Mouse (Mus musculus) limb, embryonic 14.5 days (tissue): ENCODE results near the gene Phf5a. TPM values are rescaled to one million over a fixed set of nuclear protein-coding genes. Genes with fewer than 3 reads are reported as not detected.
A peak's percentile ranks its signal among the peaks of the same experiment; 100 is the strongest.

Experiments
- ATAC-seq: fragments of 200-750 bp; cut with Nextera tagmentation; 2 replicates; pipeline ENCODE4 v1.8.0; 2017; ENCODE audit warnings: low read depth, moderate number of reproducible peaks, moderate TSS enrichment; ENCODE audit not compliant: low FRiP score
- DNase-seq: peaks from one replicate; pipeline ENCODE4 v3.0.0-alpha.2; 2015; ENCODE audit warnings: low spot score
- H3K27ac ChIP-seq: fragments of 300-500 bp; sonication (generic); replicated peaks from 2 replicates; pipeline ENCODE4 v1.5.1; 2014; ENCODE audit warnings: low read depth, mild to moderate bottlenecking, low read length, moderate library complexity, mixed read lengths
- H3K27me3 ChIP-seq: fragments of 300-500 bp; sonication (generic); 2 replicates; pipeline ENCODE4 v1.6.1; 2014; ENCODE audit warnings: low read length, mixed read lengths; ENCODE audit not compliant: control insufficient read depth, insufficient read depth
- H3K36me3 ChIP-seq: fragments of 300-500 bp; sonication (generic); 2 replicates; pipeline ENCODE4 v1.6.1; 2014; ENCODE audit warnings: mild to moderate bottlenecking, low read length, moderate library complexity, mixed read lengths; ENCODE audit not compliant: control insufficient read depth, insufficient read depth
- H3K4me1 ChIP-seq: fragments of 300-500 bp; sonication (generic); 2 replicates; pipeline ENCODE4 v1.6.1; 2014; ENCODE audit warnings: antibody characterized with exemption, low read length, mixed read lengths; ENCODE audit not compliant: control insufficient read depth, insufficient read depth
- H3K4me2 ChIP-seq: fragments of 300-500 bp; sonication (generic); replicated peaks from 2 replicates; pipeline ENCODE4 v1.6.1; 2014; ENCODE audit warnings: low read depth, mild to moderate bottlenecking, low read length, moderate library complexity; ENCODE audit not compliant: severe bottlenecking
- H3K4me3 ChIP-seq: fragments of 300-500 bp; sonication (generic); replicated peaks from 2 replicates; pipeline ENCODE4 v1.5.1; 2014; ENCODE audit warnings: low read length
- H3K9ac ChIP-seq: fragments of 300-500 bp; sonication (generic); 2 replicates; pipeline ENCODE4 v1.6.1; 2014; ENCODE audit warnings: mild to moderate bottlenecking, low read depth, low read length, moderate library complexity; ENCODE audit not compliant: severe bottlenecking
- H3K9me3 ChIP-seq: fragments of 300-500 bp; sonication (generic); 2 replicates; pipeline ENCODE4 v1.6.1; 2016; ENCODE audit warnings: low read length; ENCODE audit not compliant: control insufficient read depth
- POLR2A ChIP-seq: fragments of 200-500 bp; IDR thresholded peaks from 2 replicates; pipeline ENCODE4 v1.8.0; 2012; ENCODE audit warnings: inconsistent platforms, mild to moderate bottlenecking, moderate library complexity, borderline replicate concordance; ENCODE audit not compliant: insufficient read depth, insufficient read length; ENCODE audit errors: extremely low read depth
- whole genome bisulfite sequencing: fragments of 180-500 bp; shearing (Covaris S2); extraction: QIAGEN DNeasy Blood & Tissue Kit; methylation state at CpG from one replicate; pipeline ENCODE4 v1.1.7; 2014; 5-methylcytosine and 5-hydroxymethylcytosine counted together
- polyA plus RNA-seq, 2 experiments: library from polyadenylated mRNA; depleted of rRNA in 1 of 2; stranded (reverse) in 1 of 2; unstranded in 1 of 2; fragments of >200 nt; fragmentation: Nextera tagmentation in 1 of 2; extraction: Ambion mirVana in 1 of 2; gene quantifications; 2 replicates each; pipeline versions ENCODE4 v1.2.1 to v1.2.3; 2012 to 2014

Gene Phf5a
- polyA plus RNA-seq, 2 experiments: 96.8 to 163 TPM

DNA sequence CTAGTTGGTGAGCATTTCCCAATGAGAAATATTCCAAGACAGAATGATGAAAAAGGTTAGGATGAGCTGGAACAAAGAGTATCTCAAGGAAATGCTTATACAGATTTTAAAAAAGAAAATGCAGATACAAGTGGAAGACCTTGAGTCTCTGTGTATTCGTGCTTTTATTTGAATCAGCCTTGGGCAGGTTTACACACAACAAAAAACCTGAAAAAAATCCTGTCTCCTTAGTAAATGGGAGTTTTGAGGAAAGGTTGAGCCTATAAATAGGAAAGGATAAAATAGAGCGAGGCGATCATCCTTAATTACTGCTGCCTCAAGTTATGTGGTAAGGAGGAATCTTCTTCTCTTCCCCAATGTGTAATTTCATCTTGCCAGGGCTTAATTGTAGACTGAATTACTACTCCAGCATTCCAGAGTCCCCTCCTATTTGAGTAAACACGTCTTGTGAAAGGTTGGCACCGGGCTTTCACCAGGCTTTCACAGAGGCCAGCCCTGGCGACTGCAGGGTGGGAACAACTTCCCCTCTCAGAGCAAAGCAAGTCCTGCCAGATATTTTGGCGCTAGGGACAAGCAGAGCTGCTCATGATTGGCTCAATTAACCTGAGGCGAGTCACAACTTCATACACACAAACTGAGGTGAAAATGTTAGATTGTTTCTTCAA is 11.1 kb downstream of the Phf5a start:
- WGBS: 33% methylated on average over 8 of the region's 8 CpGs
- no peak for DNase-seq
- peak overlapping the region; percentile 95 for H3K27ac ChIP-seq

DNA sequence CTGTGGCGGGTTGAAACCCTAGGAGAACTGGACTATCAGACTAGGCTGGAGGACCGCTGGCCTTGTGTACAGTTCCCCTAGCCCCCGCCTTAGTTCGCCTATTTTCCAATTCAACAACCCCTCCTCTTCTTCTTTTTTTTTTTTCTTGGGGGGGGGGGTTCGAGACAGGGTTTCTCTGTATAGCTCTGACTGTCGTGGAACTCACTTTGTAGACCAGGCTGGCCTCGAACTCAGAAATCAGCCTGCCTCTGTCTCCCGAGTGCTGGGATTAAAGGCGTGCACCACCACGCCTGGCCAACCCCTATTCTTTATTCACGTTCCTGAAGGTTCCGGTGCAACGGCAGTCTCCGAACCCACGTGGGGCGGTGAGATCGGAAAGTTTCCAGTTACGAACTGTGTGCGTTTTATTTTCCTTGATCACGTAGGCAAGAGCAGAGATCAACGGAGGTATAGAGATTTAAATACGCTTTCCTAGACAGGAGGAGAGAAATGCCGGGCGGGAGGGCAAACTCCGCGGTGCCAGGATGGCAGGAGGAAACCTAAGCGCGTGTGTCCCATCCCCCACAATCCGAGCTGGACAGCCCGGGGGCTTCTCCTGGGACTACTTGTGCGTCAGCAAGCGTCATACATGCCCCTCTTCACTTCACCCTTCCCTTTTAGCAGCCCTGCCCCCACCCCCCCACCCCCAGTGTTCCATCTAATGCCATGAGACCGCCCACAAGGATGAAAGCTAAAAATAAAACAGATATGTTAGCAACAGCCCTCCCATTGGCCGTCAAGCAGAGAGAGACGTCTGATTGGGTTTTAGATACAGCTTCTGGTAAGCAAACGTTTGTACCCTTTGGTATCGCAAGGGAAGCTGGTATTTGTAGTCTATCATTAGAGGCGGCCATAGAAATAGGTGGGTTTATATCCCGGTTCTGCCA is 12.1 kb downstream of the Phf5a start:
- Histone ChIP-seq H3K4me2 (peak overlapping the region; percentile 95), H3K4me1 (peaks cover 6% of the 10 kb centered on the region; the same call in 1 of the 2 replicates), H3K27me3 (no peaks in the 10 kb centered on the region), H3K27ac (peak overlapping the region; percentile 95), H3K9me3 (no peaks in the 10 kb centered on the region), H3K4me3 (peak overlapping the region; percentile 95), H3K9ac (peak overlapping the region; percentile 82), H3K36me3 (peaks cover 11% of the 10 kb centered on the region; the same call in 1 of the 2 replicates)
- peak; percentile 96 for DNase-seq
- peak; percentile 85 for ATAC-seq
- under 1% methylated on average over 39 of the region's 39 CpGs for WGBS
- TF ChIP-seq POLR2A: no peak

More for the DNA sequence above, 11.1 kb downstream of the Phf5a start:
- H3K9ac ChIP-seq: no peak overlapping the region
- H3K36me3 ChIP-seq: peaks cover 16% of the 10 kb centered on the region
- H3K27me3 ChIP-seq: no peaks in the 10 kb centered on the region
- no peak for TF ChIP-seq POLR2A
- H3K4me2 ChIP-seq: peak overlapping the region; percentile 95
- peak overlapping the region; percentile 95; the same call in 1 of the 2 replicates for H3K4me3 ChIP-seq
- ATAC-seq: no peak
- no peaks in the 10 kb centered on the region for H3K9me3 ChIP-seq
- H3K4me1 ChIP-seq: no peaks in the 10 kb centered on the region

DNA sequence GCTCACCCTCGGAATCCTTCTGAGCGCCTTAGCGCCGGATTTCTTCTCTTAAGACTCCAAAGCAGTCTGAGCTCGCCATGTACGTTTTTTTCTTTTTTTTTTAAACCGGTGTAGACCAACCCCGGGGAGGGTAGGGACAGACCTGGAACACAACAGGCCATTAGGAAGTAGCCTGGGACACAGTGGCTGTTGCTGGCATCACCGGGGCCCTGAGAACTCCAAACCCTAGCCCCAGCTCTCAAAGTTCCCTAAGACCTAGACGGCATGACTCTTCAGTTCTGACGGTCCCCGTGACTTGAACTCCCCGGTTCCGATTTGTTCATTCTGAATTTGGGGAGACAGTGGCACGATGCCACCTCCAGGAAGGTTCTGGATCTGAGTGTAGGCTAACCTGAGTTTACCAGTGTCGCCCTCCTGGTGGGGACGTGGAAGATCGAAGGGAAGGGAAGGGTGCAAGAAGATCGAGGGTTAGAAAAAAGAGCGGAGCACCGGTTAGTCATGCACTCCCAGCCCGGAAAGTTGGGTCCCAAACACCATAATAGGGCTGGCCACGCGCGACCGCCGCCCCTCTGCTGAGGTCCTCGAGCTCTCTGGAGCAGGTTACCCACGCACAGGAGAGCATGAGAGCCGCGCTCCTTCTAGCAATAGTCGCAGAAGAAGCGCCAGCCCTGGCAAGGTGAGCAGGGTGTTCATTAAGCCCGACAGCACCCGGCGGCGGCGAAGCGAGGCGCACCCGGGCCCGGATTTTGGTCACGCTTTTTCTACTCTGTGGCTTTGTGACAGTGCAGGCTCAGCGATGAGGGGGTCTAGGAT is 13.0 kb downstream of the Phf5a start, which contains the start of gene Tob2:
Gene Tob2 (minus strand): TSS at position 280 of the 813 bp plus-strand sequence.
- WGBS: 1% methylated on average over 44 of the region's 44 CpGs
- Histone ChIP-seq H3K4me2 (peak within 1 kb of the TSS; percentile 95), H3K4me3 (peak within 1 kb of the TSS; percentile 95), H3K9me3 (no peaks in the 10 kb centered on the region), H3K9ac (peak within 1 kb of the TSS; percentile 82), H3K4me1 (peaks cover 6% of the 10 kb centered on the region; the same call in 1 of the 2 replicates), H3K36me3 (peaks cover 5% of the 10 kb centered on the region), H3K27ac (peak within 1 kb of the TSS; percentile 95), H3K27me3 (no peaks in the 10 kb centered on the region)
- ATAC-seq (peak; percentile 16), DNase-seq (peak; percentile 55)
- no peak for TF ChIP-seq POLR2A

DNA sequence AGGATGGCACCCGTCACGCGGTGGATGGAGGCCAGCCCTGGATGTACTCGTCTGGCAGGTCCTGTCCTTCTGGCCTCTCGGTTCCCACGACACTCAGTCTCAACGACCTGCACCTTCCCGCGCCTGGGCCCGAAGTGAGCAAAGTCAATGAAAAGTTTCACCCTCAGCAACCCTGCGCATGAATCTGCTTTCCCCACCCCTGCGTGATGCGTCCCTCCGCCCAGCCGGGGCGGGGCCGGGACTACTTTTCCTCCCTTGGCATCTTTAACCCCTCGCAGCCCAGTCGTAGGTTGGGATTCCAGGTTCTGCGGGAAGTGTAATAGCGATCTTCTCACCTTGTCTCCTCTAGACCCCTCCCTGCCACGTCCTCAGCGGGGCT is 13.6 kb downstream of the Phf5a start:
- H3K4me3 ChIP-seq: peak overlapping the region; percentile 95
- H3K4me2 ChIP-seq: peak overlapping the region; percentile 95
- no peaks in the 10 kb centered on the region for H3K9me3 ChIP-seq
- peaks cover 6% of the 10 kb centered on the region; the same call in 1 of the 2 replicates for H3K4me1 ChIP-seq
- peak overlapping the region; percentile 82 for H3K9ac ChIP-seq
- DNase-seq (peak; percentile 93), ATAC-seq (peak; percentile 38)
- H3K36me3 ChIP-seq: peaks cover 10% of the 10 kb centered on the region
- peak overlapping the region; percentile 95 for H3K27ac ChIP-seq
- H3K27me3 ChIP-seq: no peaks in the 10 kb centered on the region
- peak; percentile 99; the same call in 1 of the 2 replicates for TF ChIP-seq POLR2A
- WGBS: 1% methylated on average over 21 of the region's 23 CpGs
